Mouse (Mus musculus) left cerebral cortex, adult 8-10 months (tissue): ENCODE results near the gene Pick1. TPM values are rescaled to one million over a fixed set of nuclear protein-coding genes. Genes with fewer than 3 reads are reported as not detected.
"Not testable (repeated sequence)": the region's sequence is repeated elsewhere in the genome, so short reads cannot be mapped to it uniquely, and the experiment has no call there.

Experiments used
- DNase-seq, 2 experiments: peaks; one replicate each; pipeline ENCODE4 v3.0.0; 2022; ENCODE audit warnings: low spot score in 2 of 2
- total RNA-seq, 4 experiments: library from RNA; stranded (reverse); gene quantifications; 2 replicates each; pipeline ENCODE4 v1.2.4; 2022

Pick1 gene
- total RNA-seq, 4 experiments from 2014 or later, result 47.2 to 56.8 (median 52.7) TPM

- DNase-seq, result peak; percentile 74 to 82
These were observed 4.3 kb upstream of the Pick1 start for GRCm38 (mm10) chr15:79224685-79225084.

GRCm38 (mm10) chr15:79225780-79226179 lies 3.2 kb upstream of the Pick1 start:
- DNase-seq, result not testable (repeated sequence)

GRCm38 (mm10) chr15:79235268-79235667 lies 6.3 kb downstream of the Pick1 start:
- no peak for DNase-seq

GRCm38 (mm10) chr15:79238036-79238435 lies 9.1 kb downstream of the Pick1 start:
- no peak for DNase-seq

GRCm38 (mm10) chr15:79242574-79243233 lies 13.7 kb downstream of the Pick1 start:
- DNase-seq, result no peak

GRCm38 (mm10) chr15:79243234-79244042 lies 14.5 kb downstream of the Pick1 start:
- peak; percentile 90 to 98 for DNase-seq

- no peak for DNase-seq
These were observed 15.3 kb downstream of the Pick1 start for GRCm38 (mm10) chr15:79244071-79244893.

- no peak for DNase-seq
These were observed 16.3 kb downstream of the Pick1 start for GRCm38 (mm10) chr15:79245321-79245720.

- DNase-seq, result no peak
These were observed 21.3 kb downstream of the Pick1 start for GRCm38 (mm10) chr15:79250236-79250635.

- DNase-seq, result no peak
These were observed 22.2 kb downstream of the Pick1 start for GRCm38 (mm10) chr15:79251168-79251567.

- no peak for DNase-seq
These were observed 23.0 kb downstream of the Pick1 start for GRCm38 (mm10) chr15:79251781-79252491.

- DNase-seq, result no peak
These were observed 23.6 kb downstream of the Pick1 start for GRCm38 (mm10) chr15:79252580-79252979.

GRCm38 (mm10) chr15:79254661-79255060 lies 25.7 kb downstream of the Pick1 start, which contains the start of gene Slc16a8:
Slc16a8 (minus strand) TSS chr15:79254761.
- no peak for DNase-seq

GRCm38 (mm10) chr15:79258521-79258920 lies 29.5 kb downstream of the Pick1 start:
- DNase-seq, result no peak

GRCm38 (mm10) chr15:79261095-79261725 lies 32.2 kb downstream of the Pick1 start:
- DNase-seq, result no peak

GRCm38 (mm10) chr15:79261757-79262156 lies 32.8 kb downstream of the Pick1 start:
- no peak for DNase-seq

- no peak for DNase-seq
These were observed 33.4 kb downstream of the Pick1 start for GRCm38 (mm10) chr15:79262375-79262774.

GRCm38 (mm10) chr15:79262786-79263309 lies 33.9 kb downstream of the Pick1 start:
- DNase-seq, result no peak

GRCm38 (mm10) chr15:79263726-79264125 lies 34.8 kb downstream of the Pick1 start:
- no peak for DNase-seq

- no peak for DNase-seq
These were observed 36.4 kb downstream of the Pick1 start for GRCm38 (mm10) chr15:79265384-79265783.
